Mouse (Mus musculus): ENCODE results near the gene Zfp46. TPM values are rescaled to one million over a fixed set of nuclear protein-coding genes. Genes with fewer than 3 reads are reported as not detected.
A peak's percentile ranks its signal among the peaks of the same experiment; 100 is the strongest.

Gene Zfp46
- total RNA-seq, 2 experiments from 2014 or later = 21.0 to 36.7 TPM

- intact Hi-C loops (cut with DNase I) = no loop called here
- peak overlapping the region; percentile 94 for H3K4me3 ChIP-seq
- H3K27ac ChIP-seq = peak overlapping the region; percentile 99
- no peak for TF ChIP-seq CTCF (IDR thresholded peaks at IDR 0.05)
- peak; percentile 85 for DNase-seq
Observed at GRCm38 (mm10) chr4:136248464-136249331, 35.8 kb upstream of the Zfp46 start.

DNA sequence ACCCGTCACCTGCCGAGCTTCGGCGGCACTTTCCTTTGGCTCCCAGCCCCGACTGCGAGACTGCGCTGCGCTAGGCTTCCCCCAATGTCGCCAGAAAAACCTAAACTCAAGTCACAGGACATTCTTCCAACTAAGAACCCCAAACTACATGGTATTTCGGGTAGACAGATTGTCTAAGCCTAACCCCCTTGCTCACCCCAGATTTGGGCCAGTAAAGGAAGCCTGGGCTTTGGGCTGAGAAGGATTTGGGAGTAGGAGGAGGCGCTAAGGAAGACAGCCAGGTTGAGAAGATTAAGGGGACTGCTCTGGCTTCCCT lies 35.2 kb upstream of the Zfp46 start:
- H3K4me3 ChIP-seq = peak overlapping the region; percentile 94
- intact Hi-C loops (cut with DNase I) = no loop called here
- H3K27ac ChIP-seq = peak overlapping the region; percentile 99
- peak; percentile 63 for DNase-seq
- TF ChIP-seq CTCF (IDR thresholded peaks at IDR 0.05) = no peak

DNA sequence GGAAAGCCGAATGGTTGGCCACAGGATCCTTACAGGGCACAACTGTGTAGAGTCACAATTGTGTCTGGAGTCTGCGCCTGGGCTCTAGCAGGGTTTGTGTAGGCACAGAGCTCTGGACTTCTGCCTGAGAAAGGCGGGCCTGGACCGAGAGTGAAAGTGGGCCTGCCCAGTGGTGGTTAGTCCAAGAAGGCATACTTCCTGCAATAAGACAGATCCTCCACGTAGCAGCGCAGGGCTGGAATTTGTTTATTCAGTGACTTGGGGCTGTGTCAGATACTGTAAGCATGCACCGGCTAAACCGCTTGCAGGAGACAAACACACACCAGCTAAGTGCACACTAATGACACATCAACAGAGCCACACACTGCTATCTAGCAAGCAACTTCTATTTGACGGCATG lies 34.7 kb upstream of the Zfp46 start:
- peak overlapping the region; percentile 99 for H3K27ac ChIP-seq
- TF ChIP-seq CTCF (IDR thresholded peaks at IDR 0.05) = no peak

GRCm38 (mm10) chr4:136255919-136256318 lies 28.6 kb upstream of the Zfp46 start:
- Histone ChIP-seq H3K27ac (no peak overlapping the region), H3K4me3 (no peak overlapping the region)
- DNase-seq = no peak
- intact Hi-C loops (cut with DNase I) = no loop called here
- no peak for TF ChIP-seq CTCF (IDR thresholded peaks at IDR 0.05)

More for the DNA sequence above, 34.7 kb upstream of the Zfp46 start:
- intact Hi-C loops (cut with DNase I) = no loop called here
- peak overlapping the region; percentile 94 for H3K4me3 ChIP-seq
- peak; percentile 89 for DNase-seq

DNA sequence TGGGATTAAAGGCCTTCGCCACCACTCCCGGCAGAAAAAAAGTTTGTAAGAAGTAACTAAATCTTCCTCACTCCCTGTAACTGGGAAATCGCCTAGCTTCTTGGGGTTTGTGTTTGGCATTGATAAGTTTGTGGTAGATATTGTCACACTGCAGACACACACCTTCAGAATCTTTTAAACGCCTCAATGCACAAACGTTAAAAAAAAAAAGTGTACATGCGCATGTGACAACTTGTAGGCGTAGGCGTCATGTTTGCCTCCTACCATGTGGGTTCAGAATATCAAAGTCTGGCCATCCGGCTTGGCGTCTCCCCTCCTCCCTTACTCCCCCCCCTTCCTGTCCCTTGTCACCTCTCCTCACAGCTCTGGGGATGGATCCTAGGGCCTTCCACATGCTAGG lies 27.8 kb upstream of the Zfp46 start:
- intact Hi-C loops (cut with DNase I) = no loop called here
- Histone ChIP-seq H3K4me3 (no peak overlapping the region), H3K27ac (no peak overlapping the region; the same call in 1 of the 2 replicates)
- DNase-seq = no peak
- TF ChIP-seq CTCF (IDR thresholded peaks at IDR 0.05) = no peak

GRCm38 (mm10) chr4:136259916-136260315 lies 24.6 kb upstream of the Zfp46 start:
- no peak for TF ChIP-seq CTCF (IDR thresholded peaks at IDR 0.05)
- intact Hi-C loops (cut with DNase I) = loop anchor here (2.0 kb wide), 1 partner anchor 65 kb away; no protein-coding TSS in a partner anchor
- peak overlapping the region; percentile 79 for H3K27ac ChIP-seq
- no peak overlapping the region for H3K4me3 ChIP-seq
- DNase-seq = no peak

DNA sequence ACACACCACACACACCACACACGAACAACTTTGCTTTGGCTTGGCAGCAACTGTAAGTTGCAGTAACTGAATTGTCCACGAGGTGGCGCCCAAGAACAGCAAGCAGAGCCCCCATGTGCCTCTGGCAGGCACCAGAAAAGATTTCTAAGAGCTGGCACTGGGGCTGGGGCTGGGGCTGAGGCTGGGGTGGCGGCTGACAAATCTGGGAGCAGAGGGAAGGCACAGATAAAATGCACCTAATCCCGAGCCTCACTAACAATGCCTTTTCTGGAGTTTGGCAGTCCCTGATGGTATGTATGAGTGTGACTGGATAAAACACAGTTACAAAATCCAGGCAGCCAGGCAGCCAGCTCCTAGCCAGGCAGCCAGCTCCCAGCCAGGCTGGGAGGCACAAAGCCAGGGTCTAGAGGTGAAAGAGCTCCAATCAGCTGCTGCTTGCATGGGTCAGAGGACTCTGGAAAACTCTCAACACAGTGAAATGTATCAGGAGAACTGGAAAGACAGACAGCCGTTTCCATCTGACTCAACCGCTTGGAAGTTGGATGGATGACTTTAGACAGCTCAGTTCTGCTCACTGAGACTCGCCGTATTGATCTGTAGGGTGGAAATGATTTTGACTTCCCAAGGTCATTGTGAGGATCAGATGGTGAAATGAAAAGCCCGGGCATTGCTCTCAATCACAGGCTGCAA lies 23.8 kb upstream of the Zfp46 start:
- Histone ChIP-seq H3K27ac (peak overlapping the region; percentile 84), H3K4me3 (peak overlapping the region; percentile 35)
- DNase-seq = peak; percentile 90
- intact Hi-C loops (cut with DNase I) = loop anchor here (1.0 to 2.0 kb wide), 2 partner anchors 25 to 64 kb away; no protein-coding TSS in a partner anchor
- TF ChIP-seq CTCF (IDR thresholded peaks at IDR 0.05) = peak; percentile 71

DNA sequence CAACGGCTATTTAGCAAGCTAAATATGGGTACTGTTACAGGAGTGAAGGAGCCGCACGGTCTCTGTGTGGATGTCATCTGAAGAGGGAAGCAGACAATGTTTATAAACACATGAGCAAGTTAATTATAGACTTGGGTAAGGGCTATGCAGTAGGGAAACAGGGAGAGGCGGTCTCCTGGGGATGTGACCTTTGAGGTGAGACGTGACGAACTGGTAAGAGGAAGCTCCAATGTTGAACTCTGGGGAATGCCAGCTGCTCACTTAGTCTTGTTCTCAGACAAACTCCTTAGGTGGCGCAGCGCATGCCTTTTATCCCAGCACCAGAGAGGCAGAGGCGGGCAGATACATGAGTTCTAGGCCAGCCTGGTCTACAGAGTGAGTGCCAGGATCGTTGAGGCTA lies 22.6 kb upstream of the Zfp46 start:
- H3K27ac ChIP-seq = peak overlapping the region; percentile 84
- H3K4me3 ChIP-seq = no peak overlapping the region
- TF ChIP-seq CTCF (IDR thresholded peaks at IDR 0.05) = 0 out of 2 replicates have a peak, but pooled peaks have one; percentile 1
- DNase-seq = peak; percentile 68
- intact Hi-C loops (cut with DNase I) = loop anchor here (1.0 to 2.0 kb wide), 2 partner anchors 23 to 63 kb away; no protein-coding TSS in a partner anchor

DNA sequence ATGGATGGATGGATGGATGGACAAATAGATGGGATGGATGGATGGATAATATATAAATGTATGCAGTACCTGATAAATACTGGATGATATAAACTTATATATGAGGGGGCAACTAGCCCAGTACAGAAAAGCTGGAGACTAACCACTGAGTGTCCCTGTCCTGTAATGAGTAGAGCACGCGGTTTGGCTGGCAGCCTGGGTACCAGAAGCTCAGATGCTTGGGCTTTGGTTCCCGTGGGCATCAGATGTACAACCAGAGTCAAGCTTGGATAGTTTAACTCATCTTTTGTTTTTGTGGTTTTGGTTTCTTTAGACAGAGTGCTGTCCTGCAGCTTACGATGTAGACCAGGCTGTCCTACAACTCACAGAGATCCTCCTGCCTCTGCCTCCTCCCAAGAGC lies 20.9 kb upstream of the Zfp46 start:
- no peak for DNase-seq
- Histone ChIP-seq H3K27ac (no peak overlapping the region), H3K4me3 (no peak overlapping the region)
- intact Hi-C loops (cut with DNase I) = no loop called here
- TF ChIP-seq CTCF (IDR thresholded peaks at IDR 0.05) = no peak

- DNase-seq = no peak
- intact Hi-C loops (cut with DNase I) = no loop called here
- Histone ChIP-seq H3K4me3 (no peak overlapping the region), H3K27ac (no peak overlapping the region)
- no peak for TF ChIP-seq CTCF (IDR thresholded peaks at IDR 0.05)
Observed at GRCm38 (mm10) chr4:136266716-136267343, 17.7 kb upstream of the Zfp46 start.

DNA sequence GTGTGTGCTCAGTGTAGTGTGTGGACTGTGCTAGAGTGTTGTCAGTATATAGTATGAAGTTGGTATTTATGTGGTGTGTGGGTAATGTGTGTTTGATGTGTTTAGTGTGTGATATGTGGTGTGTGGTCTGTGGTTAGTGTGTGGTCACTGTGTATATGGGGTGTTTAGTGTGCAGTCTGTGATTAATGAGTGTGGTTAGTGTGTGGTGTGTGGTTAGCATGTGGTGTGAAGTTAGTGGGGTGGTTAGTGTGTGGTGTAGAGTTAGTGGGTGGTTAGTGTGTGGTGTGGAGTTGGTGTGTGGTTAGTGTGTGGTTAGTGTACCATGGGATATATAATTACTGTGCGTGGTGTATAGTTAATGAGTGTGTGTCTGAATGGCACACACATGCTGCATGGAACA lies 15.6 kb upstream of the Zfp46 start:
- H3K27ac ChIP-seq = no peak overlapping the region
- no peak for DNase-seq
- no peak overlapping the region for H3K4me3 ChIP-seq
- intact Hi-C loops (cut with DNase I) = no loop called here
- TF ChIP-seq CTCF (IDR thresholded peaks at IDR 0.05) = no peak

GRCm38 (mm10) chr4:136270648-136271047 lies 13.8 kb upstream of the Zfp46 start:
- intact Hi-C loops (cut with DNase I) = no loop called here
- peak overlapping the region; percentile 80 for H3K27ac ChIP-seq
- no peak overlapping the region for H3K4me3 ChIP-seq
- DNase-seq = peak; percentile 75
- no peak for TF ChIP-seq CTCF (IDR thresholded peaks at IDR 0.05)

DNA sequence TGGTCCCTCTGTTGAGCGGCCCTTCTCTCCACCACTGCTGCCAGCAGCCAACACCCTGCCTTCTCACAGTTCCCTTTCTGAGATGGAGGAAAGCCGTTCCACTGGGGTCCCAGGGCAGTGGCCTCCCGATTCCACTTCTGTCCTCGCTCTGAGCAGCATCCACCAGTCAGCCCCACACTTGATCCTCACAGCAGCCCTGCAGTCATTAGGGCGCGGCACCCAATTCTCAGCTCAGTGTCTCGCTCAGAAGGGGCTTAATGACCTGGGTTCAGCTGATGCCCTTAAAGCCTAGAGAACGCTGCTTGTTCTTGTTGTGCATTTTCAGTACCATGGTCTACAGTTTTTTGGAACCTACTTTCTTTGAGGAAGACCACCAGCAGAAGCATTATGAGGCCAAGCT lies 3.4 kb upstream of the Zfp46 start:
- no peak for DNase-seq
- intact Hi-C loops (cut with DNase I) = no loop called here
- Histone ChIP-seq H3K27ac (peak overlapping the region; percentile 92), H3K4me3 (no peak overlapping the region)
- no peak for TF ChIP-seq CTCF (IDR thresholded peaks at IDR 0.05)

Data from gastrocnemius, adult 2 months (tissue).